Mouse (Mus musculus): ENCODE measurements around the gene Notch1. TPM values are rescaled to one million over a fixed set of nuclear protein-coding genes. Genes with fewer than 3 reads are reported as not detected.

Notch1 gene
- total RNA-seq, 2 experiments from 2014 or later, result 17.5 to 25.5 TPM

- no peak for DNase-seq
Observed at GRCm38 (mm10) chr2:26480911-26481310, 35.6 kb downstream of the Notch1 start.

- DNase-seq, result no peak
Observed at GRCm38 (mm10) chr2:26478685-26479205, 37.7 kb downstream of the Notch1 start.

GRCm38 (mm10) chr2:26477911-26478310 lies 38.6 kb downstream of the Notch1 start:
- no peak for DNase-seq

GRCm38 (mm10) chr2:26475505-26476430 lies 40.7 kb downstream of the Notch1 start:
- no peak for DNase-seq

- peak; percentile 65 to 71 for DNase-seq
Observed at GRCm38 (mm10) chr2:26474789-26475504, 41.5 kb downstream of the Notch1 start.

GRCm38 (mm10) chr2:26472312-26473090 lies 44.0 kb downstream of the Notch1 start:
- no peak for DNase-seq

GRCm38 (mm10) chr2:26471652-26472285 lies 44.7 kb downstream of the Notch1 start:
- no peak for DNase-seq

- no peak for DNase-seq
Observed at GRCm38 (mm10) chr2:26470967-26471366, 45.5 kb downstream of the Notch1 start.

GRCm38 (mm10) chr2:26468376-26468775 lies 48.1 kb downstream of the Notch1 start:
- DNase-seq, result no peak

- no peak for DNase-seq
Observed at GRCm38 (mm10) chr2:26463412-26463811, 53.1 kb downstream of the Notch1 start.

GRCm38 (mm10) chr2:26462980-26463379 lies 53.5 kb downstream of the Notch1 start:
- DNase-seq, result no peak

GRCm38 (mm10) chr2:26461667-26462066 lies 54.8 kb downstream of the Notch1 start:
- no peak for DNase-seq

GRCm38 (mm10) chr2:26460837-26461236 lies 55.6 kb downstream of the Notch1 start:
- DNase-seq, result no peak

GRCm38 (mm10) chr2:26460097-26460646 lies 56.3 kb downstream of the Notch1 start:
- DNase-seq, result no peak

- no peak for DNase-seq
Observed at GRCm38 (mm10) chr2:26459478-26459877, 57.0 kb downstream of the Notch1 start.

GRCm38 (mm10) chr2:26458402-26459124 lies 57.9 kb downstream of the Notch1 start:
- DNase-seq, result peak; percentile 22 to 39

GRCm38 (mm10) chr2:26449121-26450060 lies 67.1 kb downstream of the Notch1 start:
- peak; percentile 82 to 88 for DNase-seq

- DNase-seq, result no peak
Observed at GRCm38 (mm10) chr2:26447451-26447850, 69.0 kb downstream of the Notch1 start.

- DNase-seq, result no peak
Observed at GRCm38 (mm10) chr2:26446671-26447070, 69.8 kb downstream of the Notch1 start.

Measured in adrenal gland, postnatal 36 days (tissue).